Mouse (Mus musculus): ENCODE measurements around the gene Glrx2. TPM values are rescaled to one million over a fixed set of nuclear protein-coding genes. Genes with fewer than 3 reads are reported as not detected.
A peak's percentile ranks its signal among the peaks of the same experiment; 100 is the strongest.

Gene Glrx2
- polyA plus RNA-seq, 1 experiment from 2014 or later = 88.8 TPM

- Histone ChIP-seq H3K27me3 (ENCODE audit: control insufficient read depth, insufficient read depth, low read depth, low read length) (no peaks in the 10 kb centered on the region), H3K4me3 (ENCODE audit: low read length) (no peak overlapping the region), H3K27ac (ENCODE audit: low read length) (peak overlapping the region; percentile 65), H3K4me1 (replicated peaks; ENCODE audit: control insufficient read depth, insufficient read depth, low read length) (peaks cover 3% of the 10 kb centered on the region), H3K9me3 (ENCODE audit: control insufficient read depth, low read length) (no peaks in the 10 kb centered on the region), H3K4me2 (ENCODE audit: low read depth, low read length) (peak overlapping the region; percentile 28), H3K36me3 (ENCODE audit: control insufficient read depth, insufficient read depth, low read length) (0 out of 2 replicates have a peak, but pooled peaks cover under 1% of the 10 kb centered on the region), H3K9ac (ENCODE audit: low read length) (peak overlapping the region; percentile 24; the same call in 1 of the 2 replicates)
- WGBS = 34% methylated on average over 20 of the region's 20 CpGs
- peak; percentile 83 for ATAC-seq (ENCODE audit: low read depth)
Observed at GRCm38 (mm10) chr1:143770444-143771109, 54.4 kb downstream of the Glrx2 start.

DNA sequence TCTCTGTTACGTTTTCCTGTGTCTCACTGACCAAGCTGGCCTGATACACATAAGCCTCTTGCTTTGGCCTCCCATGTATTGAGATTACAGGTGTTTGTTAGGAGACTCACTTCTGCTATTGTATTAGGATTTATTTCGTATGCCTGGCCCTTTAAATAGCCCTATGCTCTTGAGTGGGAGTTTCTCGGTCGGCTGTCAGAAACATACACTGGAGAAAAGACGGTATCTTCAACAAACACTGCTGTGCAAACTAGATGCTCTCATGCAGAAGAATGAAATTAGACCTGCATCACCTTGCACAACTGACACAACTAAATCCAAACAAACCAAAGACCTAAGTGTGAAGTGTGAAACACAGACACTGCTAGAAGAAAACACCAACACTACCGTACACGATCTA, 56.9 kb downstream of the Glrx2 start:
- 52% methylated on average over 7 of the region's 7 CpGs for WGBS

GRCm38 (mm10) chr1:143773909-143774308, 57.8 kb downstream of the Glrx2 start:
- no peak for ATAC-seq (ENCODE audit: low read depth)
- no peaks in the 10 kb centered on the region for H3K9me3 ChIP-seq (ENCODE audit: control insufficient read depth, low read length)
- H3K4me1 ChIP-seq (replicated peaks; ENCODE audit: control insufficient read depth, insufficient read depth, low read length) = peaks cover 8% of the 10 kb centered on the region
- H3K4me3 ChIP-seq (ENCODE audit: low read length) = no peak overlapping the region
- no peaks in the 10 kb centered on the region for H3K27me3 ChIP-seq (ENCODE audit: control insufficient read depth, insufficient read depth, low read depth, low read length)
- no peaks in the 10 kb centered on the region for H3K36me3 ChIP-seq (ENCODE audit: control insufficient read depth, insufficient read depth, low read length)
- H3K27ac ChIP-seq (ENCODE audit: low read length) = no peak overlapping the region
- no peak overlapping the region for H3K4me2 ChIP-seq (ENCODE audit: low read depth, low read length)
- WGBS = 69% methylated on average over 6 of the region's 6 CpGs
- H3K9ac ChIP-seq (ENCODE audit: low read length) = no peak overlapping the region

More for the DNA sequence above, 56.9 kb downstream of the Glrx2 start:
- Histone ChIP-seq H3K4me1 (replicated peaks; ENCODE audit: control insufficient read depth, insufficient read depth, low read length) (peaks cover 3% of the 10 kb centered on the region), H3K9me3 (ENCODE audit: control insufficient read depth, low read length) (no peaks in the 10 kb centered on the region), H3K36me3 (ENCODE audit: control insufficient read depth, insufficient read depth, low read length) (no peaks in the 10 kb centered on the region), H3K9ac (ENCODE audit: low read length) (no peak overlapping the region), H3K4me3 (ENCODE audit: low read length) (no peak overlapping the region), H3K4me2 (ENCODE audit: low read depth, low read length) (peak overlapping the region; percentile 3; the same call in 1 of the 2 replicates), H3K27ac (ENCODE audit: low read length) (no peak overlapping the region), H3K27me3 (ENCODE audit: control insufficient read depth, insufficient read depth, low read depth, low read length) (no peaks in the 10 kb centered on the region)
- no peak for ATAC-seq (ENCODE audit: low read depth)

DNA sequence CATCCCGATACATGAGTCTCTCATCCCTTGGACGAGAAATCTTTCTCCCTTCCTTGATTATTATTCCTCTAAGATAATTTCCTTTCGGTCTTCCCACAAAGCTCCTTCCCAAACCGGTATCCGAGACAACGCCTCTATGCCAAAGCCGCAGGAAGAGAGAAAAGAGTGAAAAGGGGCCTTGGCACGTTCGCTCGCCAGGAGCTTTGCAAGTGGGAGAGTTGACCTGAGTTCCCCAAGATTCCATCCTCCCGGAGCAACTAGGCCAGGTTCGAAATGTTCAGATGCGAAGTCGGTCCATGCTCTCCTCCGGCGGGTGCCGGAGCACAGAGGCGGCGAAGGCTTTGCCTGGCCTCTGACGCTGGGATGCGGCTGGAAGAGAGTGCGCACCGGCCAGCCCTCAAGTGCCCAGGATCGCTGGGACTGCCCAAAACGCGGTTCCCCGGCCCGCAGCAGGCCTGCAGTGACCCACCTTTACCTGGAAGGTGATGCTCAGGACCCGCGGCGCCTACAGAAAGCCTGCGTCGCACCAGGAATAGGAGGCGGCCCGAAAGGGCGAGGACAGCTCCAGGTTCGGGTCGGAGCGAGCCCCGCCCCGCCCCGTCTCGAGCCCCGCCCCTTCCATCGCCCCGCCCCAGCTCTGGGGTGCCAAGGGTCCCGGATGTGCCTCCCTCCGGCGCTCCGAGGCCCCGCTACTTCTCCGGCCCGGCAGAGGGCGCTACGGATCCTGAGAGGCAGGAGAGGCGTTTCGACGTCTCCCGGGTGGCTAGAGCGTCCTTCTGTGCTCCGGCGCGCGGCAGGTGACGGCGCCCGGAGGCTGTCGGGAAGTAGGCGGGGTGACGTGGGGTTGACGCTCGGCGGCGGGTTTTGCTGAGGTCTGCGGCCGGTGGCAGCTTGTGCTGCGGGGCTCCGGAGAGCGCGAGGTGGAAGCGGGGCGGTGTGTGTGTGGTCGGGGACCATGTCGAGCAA, 60.6 kb downstream of the Glrx2 start, which contains the start of the genes Trove2 and Uchl5:
Trove2 (minus strand) TSS at position 623 of the 966 bp plus-strand sequence.
Uchl5 (plus strand) TSS at position 827 of the 966 bp plus-strand sequence.
- WGBS = 0% methylated on average over 81 of the region's 84 CpGs
- H3K36me3 ChIP-seq (ENCODE audit: control insufficient read depth, insufficient read depth, low read length) = no peaks in the 10 kb centered on the region
- H3K27me3 ChIP-seq (ENCODE audit: control insufficient read depth, insufficient read depth, low read depth, low read length) = no peaks in the 10 kb centered on the region
- no peaks in the 10 kb centered on the region for H3K9me3 ChIP-seq (ENCODE audit: control insufficient read depth, low read length)
- peak; percentile 95 for ATAC-seq (ENCODE audit: low read depth)
- peak within 1 kb of the TSS; percentile 90 for H3K4me2 ChIP-seq (ENCODE audit: low read depth, low read length)
- H3K27ac ChIP-seq (ENCODE audit: low read length) = peak within 1 kb of the TSS; percentile 80
- peak within 1 kb of the TSS; percentile 94 for H3K4me3 ChIP-seq (ENCODE audit: low read length)
- peaks cover 6% of the 10 kb centered on the region for H3K4me1 ChIP-seq (replicated peaks; ENCODE audit: control insufficient read depth, insufficient read depth, low read length)
- H3K9ac ChIP-seq (ENCODE audit: low read length) = peak within 1 kb of the TSS; percentile 92

DNA sequence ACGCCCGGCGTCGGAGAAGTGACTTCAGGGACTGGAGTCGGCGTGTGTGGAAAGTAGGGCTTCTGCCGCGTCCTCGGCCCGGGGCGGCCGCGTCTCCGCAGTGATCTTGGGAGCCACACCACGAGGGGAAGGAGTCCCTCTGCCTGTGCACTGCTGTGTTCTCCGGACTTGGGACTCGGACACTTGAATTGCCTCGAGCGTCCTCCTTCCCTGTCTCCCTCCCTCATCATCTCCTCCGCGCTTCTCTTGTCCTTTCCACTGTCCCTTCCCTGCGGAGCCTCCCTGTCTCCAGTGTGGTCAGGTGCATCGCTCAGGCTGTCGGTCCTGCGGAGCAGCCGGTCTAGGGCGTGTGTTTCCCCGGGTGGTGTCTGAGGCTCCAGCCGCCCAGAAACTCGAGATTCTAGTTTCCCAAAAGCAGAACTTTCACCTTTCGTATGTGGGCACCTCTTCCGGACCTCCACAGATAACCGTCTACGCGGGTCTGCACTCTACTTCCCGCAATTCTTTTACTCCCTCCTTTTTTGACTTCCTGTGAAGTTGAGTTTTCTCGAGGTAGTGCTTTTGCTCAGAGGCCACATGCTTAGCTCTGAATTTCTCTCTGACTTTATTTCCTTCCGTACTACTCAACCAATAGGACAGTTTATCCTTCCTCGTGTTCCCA, 61.5 kb downstream of the Glrx2 start:
- Histone ChIP-seq H3K27ac (ENCODE audit: low read length) (peak overlapping the region; percentile 80), H3K4me1 (replicated peaks; ENCODE audit: control insufficient read depth, insufficient read depth, low read length) (peaks cover 4% of the 10 kb centered on the region), H3K4me3 (ENCODE audit: low read length) (peak overlapping the region; percentile 94), H3K36me3 (ENCODE audit: control insufficient read depth, insufficient read depth, low read length) (no peaks in the 10 kb centered on the region), H3K4me2 (ENCODE audit: low read depth, low read length) (peak overlapping the region; percentile 90), H3K27me3 (ENCODE audit: control insufficient read depth, insufficient read depth, low read depth, low read length) (no peaks in the 10 kb centered on the region), H3K9me3 (ENCODE audit: control insufficient read depth, low read length) (no peaks in the 10 kb centered on the region), H3K9ac (ENCODE audit: low read length) (peak overlapping the region; percentile 92)
- under 1% methylated on average over 36 of the region's 39 CpGs for WGBS
- ATAC-seq (ENCODE audit: low read depth) = peak; percentile 37

GRCm38 (mm10) chr1:143788584-143789227, 72.6 kb downstream of the Glrx2 start:
- Histone ChIP-seq H3K27me3 (ENCODE audit: control insufficient read depth, insufficient read depth, low read depth, low read length) (no peaks in the 10 kb centered on the region), H3K4me1 (replicated peaks; ENCODE audit: control insufficient read depth, insufficient read depth, low read length) (no peaks in the 10 kb centered on the region), H3K36me3 (ENCODE audit: control insufficient read depth, insufficient read depth, low read length) (0 out of 2 replicates have a peak, but pooled peaks cover 2% of the 10 kb centered on the region), H3K9ac (ENCODE audit: low read length) (no peak overlapping the region), H3K9me3 (ENCODE audit: control insufficient read depth, low read length) (no peaks in the 10 kb centered on the region), H3K27ac (ENCODE audit: low read length) (no peak overlapping the region), H3K4me3 (ENCODE audit: low read length) (no peak overlapping the region), H3K4me2 (ENCODE audit: low read depth, low read length) (no peak overlapping the region)
- 68% methylated on average over 2 of the region's 2 CpGs for WGBS
- ATAC-seq (ENCODE audit: low read depth) = no peak

Other genes starting within 250 kb of the Glrx2 start
- 0.31 and 0.35 TPM in 2 replicates for gene B3galt2, start 75.7 kb upstream of the Glrx2 start, polyA plus RNA-seq (2015; fragmentation: Nextera tagmentation; extraction: Ambion mirVana)
- gene Cdc73, start 13.4 kb upstream of the Glrx2 start, polyA plus RNA-seq (2015; fragmentation: Nextera tagmentation; extraction: Ambion mirVana) = 10.4 and 13.0 TPM in 2 replicates
- gene Trove2, start 60.7 kb downstream of the Glrx2 start, polyA plus RNA-seq (2015; fragmentation: Nextera tagmentation; extraction: Ambion mirVana) = 20.3 and 20.4 TPM in 2 replicates
- gene Uchl5, start 60.9 kb downstream of the Glrx2 start, polyA plus RNA-seq (2015; fragmentation: Nextera tagmentation; extraction: Ambion mirVana) = 81.7 and 89.3 TPM in 2 replicates